Mouse (Mus musculus): ENCODE measurements around the gene Mettl7a3. TPM values are rescaled to one million over a fixed set of nuclear protein-coding genes. Genes with fewer than 3 reads are reported as not detected.
"Not testable (repeated sequence)": the region's sequence is repeated elsewhere in the genome, so short reads cannot be mapped to it uniquely, and the experiment has no call there.

Gene Mettl7a3
- polyA plus RNA-seq, 1 experiment from 2014 or later: not detected

DNA sequence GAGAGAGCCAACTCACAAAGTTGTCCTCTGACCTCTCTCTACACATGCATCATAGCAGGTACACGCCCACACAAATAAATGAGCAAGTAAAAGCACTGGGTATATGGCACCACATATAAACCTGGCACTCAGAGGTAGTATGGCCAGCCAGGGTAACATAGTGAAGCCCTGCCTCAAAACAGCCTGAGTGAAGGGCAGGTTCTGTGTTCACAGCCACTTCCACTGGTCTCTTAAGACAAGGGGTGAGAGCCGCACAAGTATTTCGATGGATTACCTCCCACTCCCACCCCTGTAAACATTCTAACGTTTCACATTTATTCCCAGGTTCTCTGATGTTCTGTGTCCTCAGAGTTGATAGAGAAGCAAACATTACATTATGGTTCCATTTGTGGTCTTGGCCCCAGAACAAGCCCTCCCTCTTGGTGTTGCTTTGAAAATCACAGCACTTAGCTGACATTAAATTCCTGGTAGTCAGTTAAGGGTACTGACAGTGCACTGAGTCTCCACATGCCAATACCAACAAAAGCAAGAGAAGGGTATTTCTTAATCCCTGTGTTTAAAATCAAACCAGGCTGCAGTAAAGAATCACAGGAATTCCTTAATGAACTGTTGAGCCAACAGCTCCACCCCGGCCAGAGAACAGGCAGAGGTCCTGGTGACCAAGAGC is 6.7 kb downstream of the Mettl7a3 start:
- 68% methylated on average over 4 of the region's 5 CpGs for WGBS
- ATAC-seq; H3K9ac ChIP-seq (ENCODE audit: low read length); H3K4me2 ChIP-seq (ENCODE audit: low read length); DNase-seq (ENCODE audit: low spot score); H3K36me3 ChIP-seq (ENCODE audit: control insufficient read depth, insufficient read depth, low read length); H3K27me3 ChIP-seq (replicated peaks; ENCODE audit: control insufficient read depth, insufficient read depth, low read length); H3K4me1 ChIP-seq (ENCODE audit: control insufficient read depth, insufficient read depth, low read length); H3K4me3 ChIP-seq (ENCODE audit: low read depth, low read length); H3K27ac ChIP-seq (ENCODE audit: low read depth, low read length); H3K9me3 ChIP-seq (replicated peaks; ENCODE audit: control insufficient read depth, low read length): not testable (repeated sequence)

DNA sequence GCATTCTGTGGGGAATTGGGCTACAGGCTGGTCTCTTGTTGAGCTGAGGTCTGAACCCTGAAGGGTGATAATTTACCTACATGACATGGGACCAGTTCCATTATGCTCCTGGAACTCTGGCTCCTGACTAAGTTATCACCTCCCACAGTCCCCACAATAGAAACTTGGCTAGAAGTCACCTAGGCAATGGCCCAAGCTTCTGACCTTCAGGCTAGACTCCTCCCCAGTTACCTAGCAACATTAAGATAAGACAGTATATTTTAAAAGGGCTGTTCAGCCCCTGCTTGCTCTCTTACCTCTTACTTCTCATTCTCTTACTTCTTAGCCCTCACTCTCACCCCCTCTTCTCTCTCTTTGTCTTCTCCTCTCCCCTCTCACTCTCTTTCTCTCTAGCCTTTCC is 10.8 kb downstream of the Mettl7a3 start:
- H3K27ac ChIP-seq (ENCODE audit: low read depth, low read length): no peak overlapping the region
- ATAC-seq: no peak
- no peaks in the 10 kb centered on the region for H3K27me3 ChIP-seq (replicated peaks; ENCODE audit: control insufficient read depth, insufficient read depth, low read length)
- H3K9me3 ChIP-seq (replicated peaks; ENCODE audit: control insufficient read depth, low read length): no peaks in the 10 kb centered on the region
- no peaks in the 10 kb centered on the region for H3K4me1 ChIP-seq (ENCODE audit: control insufficient read depth, insufficient read depth, low read length)
- H3K4me2 ChIP-seq (ENCODE audit: low read length): no peak overlapping the region
- H3K9ac ChIP-seq (ENCODE audit: low read length): no peak overlapping the region
- H3K36me3 ChIP-seq (ENCODE audit: control insufficient read depth, insufficient read depth, low read length): no peaks in the 10 kb centered on the region
- no peak overlapping the region for H3K4me3 ChIP-seq (ENCODE audit: low read depth, low read length)
- no peak for DNase-seq (ENCODE audit: low spot score)

- Histone ChIP-seq H3K4me2 (ENCODE audit: low read length) (no peak overlapping the region), H3K9ac (ENCODE audit: low read length) (no peak overlapping the region), H3K4me1 (ENCODE audit: control insufficient read depth, insufficient read depth, low read length) (no peaks in the 10 kb centered on the region), H3K27ac (ENCODE audit: low read depth, low read length) (no peak overlapping the region), H3K36me3 (ENCODE audit: control insufficient read depth, insufficient read depth, low read length) (no peaks in the 10 kb centered on the region), H3K9me3 (replicated peaks; ENCODE audit: control insufficient read depth, low read length) (no peaks in the 10 kb centered on the region), H3K4me3 (ENCODE audit: low read depth, low read length) (no peak overlapping the region), H3K27me3 (replicated peaks; ENCODE audit: control insufficient read depth, insufficient read depth, low read length) (no peaks in the 10 kb centered on the region)
- 44% methylated on average over 14 of the region's 14 CpGs for whole genome bisulfite sequencing
- ATAC-seq (no peak), DNase-seq (ENCODE audit: low spot score) (peak; percentile 3)
These were observed 12.0 kb downstream of the Mettl7a3 start for GRCm38 (mm10) chr15:100346761-100347160.

DNA sequence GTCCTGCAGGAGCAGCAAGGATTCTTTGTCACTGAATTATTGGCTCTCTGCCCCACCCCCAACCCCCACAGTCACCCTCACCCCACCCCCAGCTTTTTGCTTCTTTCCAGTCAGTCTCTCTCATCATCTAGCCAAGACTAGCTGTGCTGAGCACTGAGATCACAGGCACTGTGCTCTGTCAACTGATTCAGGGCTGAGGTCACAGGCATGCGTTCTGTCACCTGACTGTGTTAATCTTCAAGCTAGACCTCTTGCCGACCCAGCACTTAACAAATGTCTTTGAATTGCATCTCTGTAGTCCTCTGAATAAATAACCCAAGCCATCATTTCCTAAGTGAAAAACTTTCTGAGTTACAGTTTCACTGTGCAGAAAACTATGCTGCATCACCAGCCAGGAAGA is 14.8 kb downstream of the Mettl7a3 start:
- 66% methylated on average over 2 of the region's 2 CpGs for WGBS
- no peaks in the 10 kb centered on the region for H3K9me3 ChIP-seq (replicated peaks; ENCODE audit: control insufficient read depth, low read length)
- no peak for DNase-seq (ENCODE audit: low spot score)
- H3K27me3 ChIP-seq (replicated peaks; ENCODE audit: control insufficient read depth, insufficient read depth, low read length): no peaks in the 10 kb centered on the region
- no peak overlapping the region for H3K4me2 ChIP-seq (ENCODE audit: low read length)
- H3K27ac ChIP-seq (ENCODE audit: low read depth, low read length): no peak overlapping the region
- no peak overlapping the region for H3K4me3 ChIP-seq (ENCODE audit: low read depth, low read length)
- no peak for ATAC-seq
- no peaks in the 10 kb centered on the region for H3K4me1 ChIP-seq (ENCODE audit: control insufficient read depth, insufficient read depth, low read length)
- H3K9ac ChIP-seq (ENCODE audit: low read length): no peak overlapping the region
- no peaks in the 10 kb centered on the region for H3K36me3 ChIP-seq (ENCODE audit: control insufficient read depth, insufficient read depth, low read length)

GRCm38 (mm10) chr15:100351501-100352060 is 16.9 kb downstream of the Mettl7a3 start:
- Histone ChIP-seq H3K36me3 (ENCODE audit: control insufficient read depth, insufficient read depth, low read length) (no peaks in the 10 kb centered on the region), H3K27ac (ENCODE audit: low read depth, low read length) (no peak overlapping the region), H3K4me2 (ENCODE audit: low read length) (no peak overlapping the region), H3K9ac (ENCODE audit: low read length) (no peak overlapping the region), H3K4me1 (ENCODE audit: control insufficient read depth, insufficient read depth, low read length) (no peaks in the 10 kb centered on the region), H3K9me3 (replicated peaks; ENCODE audit: control insufficient read depth, low read length) (no peaks in the 10 kb centered on the region), H3K4me3 (ENCODE audit: low read depth, low read length) (no peak overlapping the region), H3K27me3 (replicated peaks; ENCODE audit: control insufficient read depth, insufficient read depth, low read length) (no peaks in the 10 kb centered on the region)
- no peak for DNase-seq (ENCODE audit: low spot score)
- 75% methylated on average over 6 of the region's 6 CpGs for WGBS
- ATAC-seq: no peak

- Histone ChIP-seq H3K27ac (ENCODE audit: low read depth, low read length) (no peak within 1 kb of the TSS), H3K4me3 (ENCODE audit: low read depth, low read length) (no peak within 1 kb of the TSS), H3K9ac (ENCODE audit: low read length) (no peak within 1 kb of the TSS), H3K9me3 (replicated peaks; ENCODE audit: control insufficient read depth, low read length) (no peaks in the 10 kb centered on the region), H3K4me1 (ENCODE audit: control insufficient read depth, insufficient read depth, low read length) (no peaks in the 10 kb centered on the region), H3K36me3 (ENCODE audit: control insufficient read depth, insufficient read depth, low read length) (no peaks in the 10 kb centered on the region), H3K27me3 (replicated peaks; ENCODE audit: control insufficient read depth, insufficient read depth, low read length) (no peaks in the 10 kb centered on the region), H3K4me2 (ENCODE audit: low read length) (no peak within 1 kb of the TSS)
- ATAC-seq: no peak
- DNase-seq (ENCODE audit: low spot score): no peak
- 88% methylated on average over 10 of the region's 10 CpGs for WGBS
These were observed 18.1 kb downstream of the Mettl7a3 start, which contains the start of the genes Methig1 and Mettl7a2 for GRCm38 (mm10) chr15:100352711-100353250. TSS of gene Methig1 (plus strand) at chr15:100353149. TSS of gene Mettl7a2 (plus strand) at chr15:100353200.

GRCm38 (mm10) chr15:100353399-100353798 is 18.7 kb downstream of the Mettl7a3 start:
- 95% methylated on average over 13 of the region's 22 CpGs for WGBS
- not testable (repeated sequence) for DNase-seq (ENCODE audit: low spot score); H3K4me3 ChIP-seq (ENCODE audit: low read depth, low read length); H3K36me3 ChIP-seq (ENCODE audit: control insufficient read depth, insufficient read depth, low read length); H3K4me2 ChIP-seq (ENCODE audit: low read length); H3K4me1 ChIP-seq (ENCODE audit: control insufficient read depth, insufficient read depth, low read length); ATAC-seq; H3K9ac ChIP-seq (ENCODE audit: low read length); H3K27ac ChIP-seq (ENCODE audit: low read depth, low read length); H3K27me3 ChIP-seq (replicated peaks; ENCODE audit: control insufficient read depth, insufficient read depth, low read length); H3K9me3 ChIP-seq (replicated peaks; ENCODE audit: control insufficient read depth, low read length)

GRCm38 (mm10) chr15:100355876-100356275 is 21.1 kb downstream of the Mettl7a3 start:
- H3K4me2 ChIP-seq (ENCODE audit: low read length): no peak overlapping the region
- 93% methylated on average over 5 of the region's 5 CpGs for WGBS
- H3K36me3 ChIP-seq (ENCODE audit: control insufficient read depth, insufficient read depth, low read length): no peaks in the 10 kb centered on the region
- ATAC-seq (no peak), DNase-seq (ENCODE audit: low spot score) (no peak)
- H3K27ac ChIP-seq (ENCODE audit: low read depth, low read length): no peak overlapping the region
- H3K9ac ChIP-seq (ENCODE audit: low read length): no peak overlapping the region
- H3K4me3 ChIP-seq (ENCODE audit: low read depth, low read length): no peak overlapping the region
- H3K27me3 ChIP-seq (replicated peaks; ENCODE audit: control insufficient read depth, insufficient read depth, low read length): no peaks in the 10 kb centered on the region
- no peaks in the 10 kb centered on the region for H3K9me3 ChIP-seq (replicated peaks; ENCODE audit: control insufficient read depth, low read length)
- H3K4me1 ChIP-seq (ENCODE audit: control insufficient read depth, insufficient read depth, low read length): no peaks in the 10 kb centered on the region

- Histone ChIP-seq H3K27me3 (replicated peaks; ENCODE audit: control insufficient read depth, insufficient read depth, low read length) (no peaks in the 10 kb centered on the region), H3K4me1 (ENCODE audit: control insufficient read depth, insufficient read depth, low read length) (no peaks in the 10 kb centered on the region), H3K4me3 (ENCODE audit: low read depth, low read length) (no peak within 1 kb of the TSS), H3K27ac (ENCODE audit: low read depth, low read length) (no peak within 1 kb of the TSS), H3K36me3 (ENCODE audit: control insufficient read depth, insufficient read depth, low read length) (no peaks in the 10 kb centered on the region), H3K4me2 (ENCODE audit: low read length) (no peak within 1 kb of the TSS), H3K9me3 (replicated peaks; ENCODE audit: control insufficient read depth, low read length) (no peaks in the 10 kb centered on the region), H3K9ac (ENCODE audit: low read length) (no peak within 1 kb of the TSS)
- ATAC-seq: no peak
- WGBS: 74% methylated on average over 7 of the region's 7 CpGs
- no peak for DNase-seq (ENCODE audit: low spot score)
These were observed 29.5 kb downstream of the Mettl7a3 start, which contains the start of gene Higd1c for GRCm38 (mm10) chr15:100364242-100364641. TSS of gene Higd1c (plus strand) at chr15:100364542.
